Mouse (Mus musculus) ovary, adult 18-20 months (tissue): ENCODE measurements around the gene Etnk2.

Experiments
- DNase-seq: peaks from one replicate; pipeline ENCODE4 v3.0.0; 2022; ENCODE audit warnings: low spot score, mixed read lengths

Etnk2 gene

DNA sequence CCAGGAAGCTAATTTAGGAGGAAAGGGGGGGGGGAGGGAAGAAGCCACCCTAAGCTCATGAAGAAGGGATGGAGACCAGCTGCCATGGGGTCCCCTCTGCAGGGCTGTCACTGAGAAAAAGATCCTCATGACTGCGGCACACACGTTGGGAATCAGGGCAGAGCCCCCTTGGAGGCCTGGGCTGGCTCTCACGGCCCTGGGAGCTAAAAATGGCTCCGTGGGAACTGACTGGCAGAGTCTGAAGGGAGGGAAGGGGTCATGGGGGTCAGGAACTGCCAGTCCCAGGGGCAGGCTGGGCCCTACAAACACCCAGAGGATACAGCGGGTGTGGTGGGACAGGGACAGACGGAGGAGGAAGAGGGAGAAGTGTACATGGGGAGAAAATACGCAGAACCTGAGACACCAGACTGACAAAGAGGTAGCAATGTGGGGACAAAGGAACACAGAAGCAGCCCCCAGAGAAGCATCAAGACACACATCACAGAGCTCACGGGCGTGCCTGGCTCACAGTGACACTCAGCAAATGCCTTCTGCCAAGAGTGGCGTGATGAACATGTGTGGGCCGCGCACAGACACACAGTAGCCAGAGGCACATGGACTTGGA, 19.3 kb downstream of the Etnk2 start:
- DNase-seq: no peak

DNA sequence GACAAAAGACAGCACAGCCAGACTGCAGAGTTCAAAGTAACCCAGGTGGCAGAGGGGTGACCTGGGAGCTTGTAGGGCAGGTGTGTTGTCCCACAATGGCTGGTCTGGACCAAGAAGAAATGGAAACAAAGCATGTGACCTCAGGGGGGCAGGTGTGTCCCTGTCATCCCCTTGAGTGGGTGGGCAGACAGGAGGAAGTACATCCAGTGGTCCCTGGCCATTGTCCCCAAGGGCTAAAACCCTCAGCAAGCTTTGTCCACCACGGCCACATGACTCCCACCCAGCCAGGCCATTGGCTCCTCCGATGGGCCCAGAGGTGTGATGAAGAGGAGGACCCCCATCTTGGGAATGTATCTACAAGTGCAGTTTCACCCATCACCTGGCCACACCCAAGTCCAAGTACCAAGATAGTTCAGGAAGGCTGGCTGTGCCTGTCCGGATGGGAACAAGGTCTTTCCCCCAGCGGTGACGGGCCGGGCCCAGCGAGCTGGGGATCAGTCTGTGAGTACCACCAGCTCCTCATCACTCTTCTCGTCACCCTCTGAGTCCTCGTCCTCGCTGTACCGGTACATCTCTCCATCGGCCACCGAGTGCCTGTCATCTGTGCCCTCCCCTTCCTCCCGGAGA, 19.9 kb downstream of the Etnk2 start:
- no peak for DNase-seq

DNA sequence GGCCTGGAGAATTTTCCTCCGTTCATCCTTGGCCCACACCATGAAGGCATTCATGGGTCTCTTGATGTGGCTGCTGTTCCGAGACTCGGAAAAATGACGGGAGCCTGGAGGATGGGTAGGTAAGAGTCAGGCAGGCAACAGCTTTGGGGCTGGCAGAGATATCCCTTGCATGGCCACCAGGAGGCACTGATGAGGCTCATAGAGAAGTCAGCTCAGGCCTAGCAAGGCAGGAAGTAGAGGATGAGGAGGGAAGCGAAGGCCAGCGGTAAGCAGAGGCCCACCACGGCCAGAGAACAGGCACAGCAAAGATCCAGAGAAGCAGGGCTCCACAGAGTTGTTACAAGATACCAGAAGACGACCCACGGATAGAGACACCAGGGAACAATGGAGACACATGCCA, 22.1 kb downstream of the Etnk2 start:
- no peak for DNase-seq

DNA sequence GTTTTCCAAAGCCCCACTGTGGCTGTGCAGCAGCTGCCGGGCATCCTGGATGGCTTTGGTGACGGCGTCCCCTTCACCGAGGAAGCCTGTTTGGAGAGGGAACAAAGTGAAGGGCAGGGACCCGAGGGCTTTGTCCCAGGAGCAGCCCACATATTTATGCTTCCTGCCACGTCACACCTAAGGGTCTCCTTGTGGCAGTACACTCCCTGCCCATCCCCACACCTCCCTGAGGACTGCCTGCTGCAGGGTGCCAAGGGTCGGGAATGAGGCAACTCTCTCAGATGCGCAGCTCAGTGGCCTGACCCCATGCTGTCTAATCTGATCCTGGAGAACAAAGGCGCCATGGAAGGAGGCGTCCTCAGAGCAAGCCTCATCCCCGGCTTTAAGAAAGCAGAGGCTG, 22.8 kb downstream of the Etnk2 start:
- DNase-seq: no peak

DNA sequence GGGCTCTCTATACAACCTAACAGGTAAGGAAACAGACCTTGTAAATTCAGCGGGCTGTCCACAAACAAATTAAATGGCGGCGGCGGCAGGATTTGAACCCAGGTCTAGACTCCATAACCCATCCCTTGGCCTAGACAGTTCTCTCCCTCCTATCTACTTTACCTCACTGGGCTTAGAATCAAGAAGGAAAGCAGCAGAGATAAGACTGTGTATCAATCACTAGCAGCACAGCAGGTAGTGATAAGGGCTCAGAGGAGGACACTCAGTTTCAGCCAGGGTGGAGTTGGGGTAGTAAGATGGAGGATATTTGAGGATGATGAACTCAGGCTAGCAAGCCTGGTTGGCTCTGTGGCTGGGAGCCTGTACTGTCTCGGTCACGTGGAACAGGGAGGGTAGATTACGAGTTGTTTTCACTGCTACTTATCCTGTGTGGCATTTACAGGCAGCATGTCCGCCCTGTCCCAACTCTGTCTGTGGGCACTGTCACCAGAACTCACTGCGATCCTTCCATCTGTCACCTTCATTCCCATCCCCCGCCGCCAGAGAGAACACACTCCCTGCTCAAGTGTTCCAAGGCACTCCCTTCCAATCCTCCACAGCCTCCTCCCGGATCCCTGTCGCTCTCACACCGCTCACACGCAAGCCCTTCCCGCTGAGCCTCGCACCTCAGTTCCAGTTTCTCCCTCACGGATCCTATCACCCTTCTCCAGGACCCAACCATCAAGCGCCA, 24.3 kb downstream of the Etnk2 start:
- DNase-seq: no peak

DNA sequence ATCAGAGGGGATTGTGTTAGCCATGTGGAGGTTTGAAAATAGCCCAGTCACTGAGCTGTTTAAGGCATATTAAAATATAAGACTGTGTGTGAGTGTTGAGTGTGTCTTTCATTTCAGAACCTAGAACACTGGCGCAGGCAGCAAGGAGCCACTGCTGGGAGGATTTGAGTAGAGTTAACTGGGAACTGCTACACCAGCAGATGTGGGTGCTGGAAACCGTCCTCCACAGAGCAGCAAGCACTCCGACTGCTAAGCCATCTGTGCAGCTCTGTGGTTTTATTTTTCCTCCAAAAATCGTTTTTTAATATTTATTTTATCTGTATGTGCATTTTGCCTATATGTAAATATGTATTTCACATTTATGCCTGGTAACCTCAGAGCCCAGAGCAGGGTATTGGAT, 31.3 kb downstream of the Etnk2 start:
- DNase-seq: no peak

DNA sequence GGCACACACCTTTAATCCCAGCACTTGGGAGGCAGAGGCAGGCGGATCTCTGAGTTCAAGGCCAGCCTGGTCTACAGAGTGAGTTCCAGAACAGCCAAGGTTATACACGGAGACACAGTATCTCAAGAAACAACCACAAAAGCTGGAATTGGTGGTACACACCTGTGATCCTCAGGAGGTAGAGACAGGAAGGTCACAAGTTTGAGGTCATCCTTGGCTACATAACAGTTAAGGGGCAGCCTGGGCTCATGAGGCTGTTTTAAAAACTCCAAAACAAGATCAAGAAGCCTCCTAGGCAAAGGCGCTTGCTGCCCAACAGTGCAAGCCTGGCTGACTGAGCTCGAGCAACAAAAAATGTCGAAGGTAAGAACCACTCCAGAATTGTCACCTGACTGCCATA, 33.3 kb downstream of the Etnk2 start:
- DNase-seq: no peak

DNA sequence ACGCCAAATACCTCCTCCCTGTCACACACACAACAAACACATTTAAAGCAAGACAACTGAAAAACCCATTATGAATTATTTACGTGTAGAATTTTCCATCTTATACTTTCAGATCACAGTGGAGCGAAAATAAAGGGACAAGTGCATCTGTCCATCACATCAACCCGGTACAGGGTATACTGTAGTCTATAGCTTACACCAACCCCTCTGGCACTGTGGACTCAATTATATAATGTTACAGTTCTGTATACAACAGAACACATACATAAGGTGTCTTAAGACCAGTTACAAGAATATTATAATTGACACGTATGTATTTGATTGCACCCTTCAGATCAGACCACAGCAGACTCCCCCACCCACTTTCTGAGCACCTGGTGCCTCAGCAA, 33.7 kb downstream of the Etnk2 start:
- DNase-seq: no peak

DNA sequence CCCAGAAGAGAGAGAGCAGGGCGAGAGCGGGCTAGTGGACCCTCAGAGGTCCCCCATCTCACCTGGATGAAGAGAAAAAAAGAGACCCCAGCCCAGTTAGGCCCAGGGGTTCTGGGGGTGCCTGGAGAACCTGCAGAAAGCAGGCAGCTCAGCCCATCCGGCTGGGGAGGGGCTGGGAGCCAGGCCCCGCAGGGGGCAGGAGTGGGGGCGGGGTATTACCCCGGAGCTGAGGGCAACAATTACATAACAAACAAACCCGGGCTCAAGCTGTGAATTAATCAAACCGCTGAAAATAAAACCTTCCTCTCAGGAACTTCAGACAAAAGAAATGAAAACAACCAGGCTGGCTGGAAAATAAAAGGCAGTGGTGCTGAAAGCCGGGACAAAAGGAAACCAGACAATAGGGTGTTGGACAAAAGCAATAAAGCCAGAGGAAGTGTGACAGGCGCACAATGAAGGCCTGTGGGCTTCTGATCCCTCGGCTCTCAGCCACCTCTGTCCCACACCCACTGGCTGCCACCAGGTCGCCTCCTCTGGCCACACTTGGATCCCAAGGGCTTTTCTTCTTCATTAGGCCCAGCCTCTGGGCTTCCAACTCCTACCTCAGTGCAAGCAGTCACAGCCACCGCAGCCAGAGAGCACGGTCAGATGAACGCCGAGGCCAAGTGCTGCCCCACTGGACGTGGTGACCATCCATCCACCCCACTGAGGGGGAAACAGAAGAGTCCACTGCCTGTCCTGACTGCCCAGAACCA, 34.3 kb downstream of the Etnk2 start:
- DNase-seq: no peak

DNA sequence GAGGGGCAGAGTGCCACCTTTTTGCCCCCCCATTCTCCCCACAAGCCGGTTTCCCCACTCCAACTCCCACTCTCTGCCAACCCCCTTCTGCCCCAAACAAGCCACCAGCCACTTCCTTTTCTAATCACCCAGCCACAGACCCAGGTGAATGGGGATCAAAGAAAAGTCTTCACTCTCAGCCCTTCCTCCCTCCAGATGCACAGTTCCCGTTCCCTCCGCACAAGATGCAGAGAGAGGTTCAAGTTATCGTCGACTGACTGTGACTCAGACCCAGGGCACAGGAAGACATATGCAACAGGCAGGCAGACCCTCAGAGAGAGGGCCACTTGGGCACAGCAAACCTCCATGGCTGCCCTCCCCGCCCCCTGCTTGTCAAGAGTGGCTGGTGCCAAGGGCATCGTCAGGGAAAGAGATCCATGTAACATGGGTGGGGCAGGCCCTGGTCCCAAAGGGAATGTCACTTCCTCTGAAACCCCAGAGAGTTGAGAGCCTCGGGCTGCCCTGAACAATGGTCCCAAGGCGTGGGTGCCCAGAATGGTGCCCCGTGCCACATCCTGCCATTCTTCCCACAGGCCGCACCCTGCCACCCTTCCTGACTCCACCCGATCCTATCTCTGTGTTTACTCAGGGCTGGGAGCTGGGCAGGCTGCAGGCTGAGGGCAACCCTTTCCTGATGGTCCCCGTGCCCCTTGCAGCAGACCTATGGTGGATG, 36.8 kb downstream of the Etnk2 start:
- no peak for DNase-seq

DNA sequence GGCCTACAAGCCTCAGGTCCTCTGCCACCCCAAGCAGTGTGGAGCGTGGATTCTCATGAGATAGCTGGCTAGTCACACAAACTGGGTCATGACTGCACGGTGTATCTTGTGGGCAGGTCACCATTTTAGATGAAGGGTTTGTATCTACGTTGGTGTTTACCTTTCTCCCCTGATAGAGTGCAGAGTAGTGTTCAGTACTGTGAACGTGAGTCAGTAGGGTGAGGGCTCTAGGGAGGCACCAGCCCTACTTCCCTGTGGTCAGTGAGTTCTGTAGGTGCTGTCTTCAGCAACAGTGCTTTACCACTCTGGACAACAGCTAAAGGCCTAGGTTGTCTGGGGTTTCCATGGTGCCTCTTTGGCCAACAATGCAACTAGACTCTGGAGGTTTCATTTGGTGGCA, 40.6 kb downstream of the Etnk2 start:
- no peak for DNase-seq

DNA sequence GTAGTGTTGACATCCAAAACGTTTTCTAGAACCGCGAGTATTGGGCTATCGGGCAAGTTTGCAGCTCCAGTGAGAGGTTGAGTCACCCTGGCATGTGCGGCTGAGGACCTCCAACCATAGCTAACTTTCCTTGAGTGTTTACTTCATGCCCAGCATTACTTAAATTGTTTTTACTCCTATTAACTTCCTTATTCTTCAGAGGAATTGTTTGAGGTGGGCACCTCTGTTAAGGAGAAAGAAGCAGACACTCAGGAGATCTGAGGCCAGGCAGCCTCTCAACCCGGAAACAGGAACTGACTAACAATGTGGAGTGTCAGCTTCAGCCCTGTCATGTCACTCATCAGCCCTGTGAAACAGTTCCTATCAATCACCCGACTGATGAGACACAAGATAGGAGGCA, 43.2 kb downstream of the Etnk2 start:
- no peak for DNase-seq

DNA sequence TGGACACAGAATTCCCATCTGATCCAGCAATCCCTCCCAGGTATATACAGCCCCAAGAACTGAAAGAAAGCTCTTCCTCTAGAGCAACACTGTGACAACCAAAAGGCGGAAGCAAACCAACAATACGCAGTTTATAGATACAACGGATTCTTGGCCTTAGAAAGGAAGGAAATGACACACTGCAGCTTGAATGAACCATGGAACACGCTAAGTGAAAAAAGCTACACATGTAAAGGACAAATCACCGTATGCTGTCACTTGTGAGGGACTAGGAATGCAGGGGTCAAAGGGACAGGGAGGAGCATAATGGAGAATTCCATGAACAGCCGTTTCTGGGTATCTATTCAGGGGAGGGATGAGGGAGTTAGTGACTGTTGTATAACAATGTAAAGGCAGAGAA, 44.1 kb downstream of the Etnk2 start:
- no peak for DNase-seq

DNA sequence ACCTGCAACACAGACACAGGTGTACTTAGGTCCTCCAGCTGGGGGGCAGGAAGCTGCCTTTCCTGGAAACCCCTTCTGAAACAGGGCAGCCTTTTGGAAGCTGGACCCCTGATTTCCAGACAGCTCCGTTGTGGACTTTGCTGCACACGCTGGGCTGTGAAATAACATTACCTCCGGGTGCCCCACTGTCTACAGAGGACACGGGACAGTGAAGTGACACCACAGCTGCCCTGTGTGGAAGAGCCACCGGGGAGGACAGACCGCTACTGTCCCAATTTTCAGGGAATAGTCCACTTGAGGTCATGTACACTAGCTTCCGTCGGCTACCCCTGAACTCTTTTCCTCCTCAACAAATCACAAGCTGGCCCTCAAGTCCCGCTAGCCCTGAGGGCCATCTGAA, 44.9 kb downstream of the Etnk2 start:
- no peak for DNase-seq

DNA sequence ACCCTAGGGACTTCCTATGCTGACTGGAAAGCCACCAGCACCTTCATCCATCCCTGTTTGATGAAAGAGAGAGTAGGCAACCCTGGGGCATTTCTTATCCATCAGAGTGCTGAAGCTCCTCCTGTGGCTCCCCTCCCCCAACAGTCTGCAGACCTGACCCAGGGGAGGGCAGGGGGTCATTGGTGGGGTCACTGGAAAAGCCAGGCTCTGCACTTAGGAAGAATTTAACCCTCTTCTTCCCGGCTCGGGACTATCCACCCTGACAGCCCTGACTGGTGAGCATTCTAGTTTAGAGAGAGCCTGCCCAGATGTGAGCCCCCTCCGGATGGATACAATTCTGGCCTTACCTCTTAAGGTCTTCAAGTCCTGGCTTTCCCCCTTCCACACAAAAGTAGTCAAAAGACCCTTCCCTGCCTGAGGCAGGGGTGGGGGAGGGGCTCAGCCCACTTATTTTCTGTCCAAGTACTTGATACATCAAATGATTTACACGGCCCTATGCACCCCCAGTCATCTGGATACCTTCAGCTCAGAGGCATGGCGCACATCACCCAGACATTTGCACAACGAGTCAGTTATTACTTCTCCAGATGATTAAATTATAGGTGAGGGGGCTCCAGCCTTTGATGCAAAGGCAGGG, 45.6 kb downstream of the Etnk2 start:
- no peak for DNase-seq

DNA sequence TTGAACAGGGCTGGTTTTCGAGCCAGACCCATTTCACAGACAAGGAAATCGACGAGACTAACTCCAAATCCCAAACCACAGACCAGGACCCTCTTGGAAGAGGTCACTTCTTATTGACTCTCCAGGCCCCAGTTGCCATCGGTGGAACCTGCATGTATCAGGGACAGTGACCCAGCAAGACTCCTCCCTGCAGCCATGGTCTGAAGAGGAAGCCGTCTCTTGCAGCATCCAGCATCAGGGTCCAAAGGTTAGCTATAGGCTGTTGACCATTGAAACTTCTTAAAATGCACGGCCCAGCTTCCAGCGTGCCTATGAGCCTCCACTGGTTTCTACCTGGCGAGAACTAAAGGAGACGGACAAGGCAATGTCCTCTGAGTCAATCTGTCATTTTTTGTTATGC, 46.4 kb downstream of the Etnk2 start:
- no peak for DNase-seq

DNA sequence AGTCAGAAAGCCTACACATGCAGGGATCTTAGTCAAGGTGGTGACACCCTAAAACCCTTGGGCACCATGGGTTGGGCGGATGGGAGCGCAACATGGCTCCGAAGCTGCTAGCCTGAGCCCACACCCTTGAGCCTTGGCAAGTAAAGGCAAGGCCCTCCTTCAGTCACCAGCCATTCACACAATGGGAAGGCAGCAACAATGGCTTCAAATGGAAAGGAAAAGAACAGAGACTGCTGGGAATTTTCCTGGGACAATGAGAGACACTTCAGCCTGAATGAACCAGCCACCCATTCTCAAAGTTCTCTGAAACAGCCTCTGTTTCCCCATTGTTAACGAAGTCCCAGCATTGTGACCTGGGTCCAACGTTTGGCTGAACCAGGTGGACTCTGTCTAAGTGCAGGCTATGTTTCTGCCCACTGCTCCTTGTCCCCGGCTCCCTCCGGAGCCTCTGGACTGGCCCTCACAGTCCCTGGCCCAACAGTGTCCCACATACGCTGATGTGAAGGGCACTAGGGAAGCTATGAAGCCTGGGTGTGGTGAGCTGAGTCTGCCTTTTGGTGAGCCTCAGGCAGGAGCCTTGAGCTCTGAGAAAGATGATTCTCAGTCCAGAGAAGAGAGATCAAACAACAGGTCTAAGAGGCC, 48.3 kb downstream of the Etnk2 start:
- no peak for DNase-seq

DNA sequence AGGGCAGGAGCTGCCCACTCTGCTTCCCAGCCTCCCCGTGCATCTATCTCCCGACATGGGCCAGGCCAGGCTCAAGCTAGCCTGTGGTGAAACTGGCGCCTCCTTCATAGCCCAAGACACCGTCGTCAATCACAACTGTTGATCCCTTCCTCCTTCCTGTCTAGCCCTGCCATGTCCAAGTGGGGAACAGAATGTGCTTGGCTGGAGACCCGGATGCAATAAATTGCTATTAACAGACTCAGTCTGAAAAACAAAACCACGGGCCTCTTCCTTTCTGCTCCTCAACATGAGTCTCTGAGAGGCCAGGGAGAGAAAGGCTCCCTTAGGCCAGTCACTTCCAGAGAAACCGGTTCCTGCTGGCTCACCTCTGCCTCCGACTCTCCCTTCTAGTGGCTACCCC, 49.6 kb downstream of the Etnk2 start:
- no peak for DNase-seq

DNA sequence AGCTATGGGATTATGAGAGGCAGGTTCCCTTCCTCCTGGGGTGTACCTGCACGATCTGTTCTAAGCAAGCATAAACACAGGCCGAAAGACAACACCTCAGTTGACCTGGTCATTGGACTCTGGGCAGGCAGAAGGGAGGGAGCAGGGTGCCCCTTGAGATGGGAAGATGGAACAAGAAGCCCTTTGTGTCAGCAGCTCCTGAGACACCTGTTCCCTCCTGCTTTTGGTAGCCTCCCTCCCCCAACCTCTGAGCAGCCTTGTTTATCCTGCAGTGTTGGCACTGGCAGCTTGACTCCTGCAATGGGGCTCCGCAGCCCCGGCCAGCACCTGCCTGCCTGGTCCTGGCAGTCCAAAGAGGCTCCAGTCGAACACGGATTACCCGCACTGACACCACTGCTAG, 51.7 kb downstream of the Etnk2 start:
- no peak for DNase-seq

DNA sequence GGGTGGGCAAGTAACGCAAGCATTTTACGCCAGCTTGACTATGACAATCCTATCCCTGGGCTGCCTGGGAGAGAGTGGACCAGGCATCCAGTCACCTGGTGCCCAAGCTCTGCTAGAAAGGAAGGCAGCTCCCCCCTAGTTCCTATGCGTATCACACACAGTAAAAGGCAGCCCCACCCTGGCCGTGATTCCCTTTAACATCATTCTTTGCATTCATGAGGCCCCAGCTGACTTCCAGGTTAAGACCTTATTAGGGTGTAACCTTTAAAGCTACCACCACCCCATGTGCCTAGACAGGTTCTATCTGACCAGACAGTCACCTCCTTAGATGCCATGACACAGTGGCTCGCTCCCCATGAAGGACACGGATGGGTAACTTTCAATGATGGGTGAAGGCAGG, 52.1 kb downstream of the Etnk2 start:
- DNase-seq: no peak

DNA sequence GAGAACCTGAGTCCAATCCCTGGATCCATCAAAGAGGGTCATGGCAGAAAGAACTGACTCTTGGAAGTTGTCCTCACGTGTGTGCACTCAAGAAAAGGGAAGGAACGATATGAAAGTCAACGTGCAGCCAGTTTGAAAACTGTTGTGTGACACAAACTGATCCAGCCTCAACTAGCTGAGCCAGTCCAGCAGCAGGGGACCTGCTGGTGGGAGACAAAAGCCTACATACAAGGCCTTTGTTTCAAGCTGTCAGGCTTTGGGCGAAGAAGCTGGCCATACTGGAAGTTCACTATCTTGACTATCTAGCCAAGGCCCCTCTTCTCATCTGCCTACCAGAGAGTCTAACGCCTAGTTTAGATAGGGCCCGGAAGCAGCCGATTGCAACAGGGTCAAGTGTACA, 53.1 kb downstream of the Etnk2 start:
- no peak for DNase-seq
